Mouse (Mus musculus): ENCODE data around the gene Bricd5. TPM values are rescaled to one million over a fixed set of nuclear protein-coding genes. Genes with fewer than 3 reads are reported as not detected.
"Not testable (repeated sequence)": the region's sequence is repeated elsewhere in the genome, so short reads cannot be mapped to it uniquely, and the experiment has no call there.

Bricd5 gene
- total RNA-seq, 2 experiments from 2014 or later, result 2.1 TPM; not detected in 1

GRCm38 (mm10) chr17:24455523-24456206 is 18.0 kb upstream of the Bricd5 start:
- ATAC-seq (replicated peaks; ENCODE audit: low FRiP score, poor library complexity, severe bottlenecking), result not testable (repeated sequence)

- peak; percentile 75; the same call in 1 of the 2 replicates for ATAC-seq (replicated peaks; ENCODE audit: low FRiP score, poor library complexity, severe bottlenecking)
These were observed 12.1 kb upstream of the Bricd5 start for GRCm38 (mm10) chr17:24461580-24461979.

- ATAC-seq (replicated peaks; ENCODE audit: low FRiP score, poor library complexity, severe bottlenecking), result no peak
These were observed 10.8 kb upstream of the Bricd5 start for GRCm38 (mm10) chr17:24462932-24463331.

- ATAC-seq (replicated peaks; ENCODE audit: low FRiP score, poor library complexity, severe bottlenecking), result 0 out of 2 replicates have a peak, but pooled peaks have one; percentile 47
These were observed 10.1 kb upstream of the Bricd5 start for GRCm38 (mm10) chr17:24463374-24464133.

- no peak for ATAC-seq (replicated peaks; ENCODE audit: low FRiP score, poor library complexity, severe bottlenecking)
These were observed 4.9 kb upstream of the Bricd5 start for GRCm38 (mm10) chr17:24468636-24469246.

GRCm38 (mm10) chr17:24469336-24469909 is 4.3 kb upstream of the Bricd5 start:
- ATAC-seq (replicated peaks; ENCODE audit: low FRiP score, poor library complexity, severe bottlenecking), result no peak

GRCm38 (mm10) chr17:24469910-24470602 is 3.6 kb upstream of the Bricd5 start, which contains the start of the genes E4f1 and Pgp:
E4f1 (minus strand) TSS chr17:24470313.
Pgp (plus strand) TSS chr17:24470392.
- ATAC-seq (replicated peaks; ENCODE audit: low FRiP score, poor library complexity, severe bottlenecking), result peak; percentile 93

GRCm38 (mm10) chr17:24470701-24471527 is 2.8 kb upstream of the Bricd5 start:
- ATAC-seq (replicated peaks; ENCODE audit: low FRiP score, poor library complexity, severe bottlenecking), result peak; percentile 11; the same call in 1 of the 2 replicates

- ATAC-seq (replicated peaks; ENCODE audit: low FRiP score, poor library complexity, severe bottlenecking), result no peak
These were observed 1.2 kb upstream of the Bricd5 start for GRCm38 (mm10) chr17:24472512-24472911.

GRCm38 (mm10) chr17:24474557-24474956 is 873 bp downstream of the Bricd5 start:
- no peak for ATAC-seq (replicated peaks; ENCODE audit: low FRiP score, poor library complexity, severe bottlenecking)

- no peak for ATAC-seq (replicated peaks; ENCODE audit: low FRiP score, poor library complexity, severe bottlenecking)
These were observed 1.9 kb downstream of the Bricd5 start for GRCm38 (mm10) chr17:24475586-24475985.

GRCm38 (mm10) chr17:24476022-24476776 is 2.5 kb downstream of the Bricd5 start:
- ATAC-seq (replicated peaks; ENCODE audit: low FRiP score, poor library complexity, severe bottlenecking), result no peak

GRCm38 (mm10) chr17:24477053-24477984 is 3.6 kb downstream of the Bricd5 start:
- ATAC-seq (replicated peaks; ENCODE audit: low FRiP score, poor library complexity, severe bottlenecking), result no peak

- ATAC-seq (replicated peaks; ENCODE audit: low FRiP score, poor library complexity, severe bottlenecking), result no peak; the same call in 1 of the 2 replicates
These were observed 4.4 kb downstream of the Bricd5 start for GRCm38 (mm10) chr17:24477985-24478600.

- peak; percentile 91 for ATAC-seq (replicated peaks; ENCODE audit: low FRiP score, poor library complexity, severe bottlenecking)
These were observed 5.1 kb downstream of the Bricd5 start, which contains the start of gene Mlst8 for GRCm38 (mm10) chr17:24478663-24479380. Mlst8 (minus strand) TSS chr17:24479078.

- ATAC-seq (replicated peaks; ENCODE audit: low FRiP score, poor library complexity, severe bottlenecking), result no peak
These were observed 5.7 kb downstream of the Bricd5 start for GRCm38 (mm10) chr17:24479431-24479830.
